Mouse (Mus musculus) cerebellum, adult 8-10 months (tissue): ENCODE data around the gene Tph2.
A peak's percentile ranks its signal among the peaks of the same experiment; 100 is the strongest.
"Not testable (repeated sequence)": the region's sequence is repeated elsewhere in the genome, so short reads cannot be mapped to it uniquely, and the experiment has no call there.

Experiments
- DNase-seq: peaks from one replicate; pipeline ENCODE4 v3.0.0; 2022

Gene Tph2

DNA sequence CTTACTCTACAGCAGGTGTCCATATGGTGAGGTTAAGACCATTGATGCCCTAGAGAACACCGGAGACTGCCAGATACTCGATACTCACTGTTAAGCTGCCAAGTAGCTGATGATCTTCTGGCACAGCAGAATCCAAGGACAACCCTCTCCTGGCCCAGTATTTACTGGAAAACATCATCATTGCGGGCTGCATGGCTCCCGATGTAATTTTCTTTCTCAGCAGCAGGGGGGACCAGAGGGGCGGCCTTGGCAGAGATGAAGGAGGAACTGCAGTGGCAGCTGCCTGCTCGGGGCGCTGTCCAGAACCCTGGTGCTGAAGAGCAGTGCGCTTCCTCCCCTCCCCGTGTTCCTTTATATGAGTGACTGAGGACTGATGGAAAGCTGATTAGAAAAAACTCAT is at the start of gene Tph2:
Tph2 (minus strand) TSS at position 326 of the 400 bp plus-strand sequence.
- DNase-seq: peak; percentile 67

DNA sequence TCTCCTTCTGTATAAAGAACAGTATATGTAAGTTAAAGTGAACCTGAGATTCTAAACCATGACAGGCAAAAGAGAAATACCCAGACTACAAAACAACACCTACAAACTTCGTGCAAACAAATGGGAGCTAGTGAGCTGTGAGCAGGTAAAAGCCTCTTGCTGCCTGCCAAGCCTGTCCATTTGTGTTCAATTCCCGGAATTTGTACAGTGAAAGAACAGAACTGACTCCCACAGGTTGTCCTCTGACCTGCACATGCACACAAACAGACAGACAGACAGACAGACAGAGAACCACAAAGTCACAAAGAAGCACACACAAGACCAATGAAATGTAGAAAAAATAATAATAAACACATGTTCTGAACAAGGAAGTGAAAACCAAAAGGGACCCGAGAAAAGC is 49.0 kb upstream of the Tph2 start:
- no peak for DNase-seq

DNA sequence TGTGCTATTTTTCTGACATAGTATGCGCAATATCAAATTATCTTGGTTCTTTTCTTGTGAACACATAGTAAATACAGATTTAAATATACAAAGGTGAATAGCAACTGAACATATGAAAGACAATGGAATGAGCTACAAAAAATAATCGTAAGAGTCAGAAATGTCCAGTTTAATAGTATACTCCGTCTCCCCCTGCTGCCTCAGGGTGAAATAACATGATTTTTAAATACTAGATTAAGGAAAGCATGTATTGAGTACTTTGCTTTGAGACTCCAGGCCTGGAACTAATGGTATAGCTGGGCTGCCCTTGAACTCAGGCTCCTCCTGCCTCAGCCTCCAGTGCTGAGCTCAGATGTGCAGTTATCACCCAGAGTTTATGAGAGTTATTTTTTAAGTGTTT is 47.7 kb upstream of the Tph2 start:
- DNase-seq: no peak

DNA sequence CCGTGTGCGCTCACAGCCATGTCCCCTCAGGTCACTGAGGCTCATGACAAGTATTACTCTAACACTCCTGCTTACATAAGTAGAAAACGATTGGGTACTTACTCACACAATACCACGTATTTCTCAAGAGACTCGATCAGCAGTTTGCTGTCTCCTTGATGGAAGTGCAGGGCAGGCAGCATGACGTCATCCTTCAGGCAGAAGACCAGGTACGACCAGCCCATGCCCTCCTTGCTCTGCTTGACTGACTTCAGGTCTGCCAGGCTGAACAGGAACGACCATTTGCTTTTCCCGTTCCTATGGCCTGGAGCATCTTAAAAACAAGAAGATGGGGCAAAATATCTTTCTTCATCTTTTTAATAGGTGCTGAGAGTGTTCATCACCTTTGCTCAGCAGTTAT is 44.2 kb upstream of the Tph2 start:
- no peak for DNase-seq

DNA sequence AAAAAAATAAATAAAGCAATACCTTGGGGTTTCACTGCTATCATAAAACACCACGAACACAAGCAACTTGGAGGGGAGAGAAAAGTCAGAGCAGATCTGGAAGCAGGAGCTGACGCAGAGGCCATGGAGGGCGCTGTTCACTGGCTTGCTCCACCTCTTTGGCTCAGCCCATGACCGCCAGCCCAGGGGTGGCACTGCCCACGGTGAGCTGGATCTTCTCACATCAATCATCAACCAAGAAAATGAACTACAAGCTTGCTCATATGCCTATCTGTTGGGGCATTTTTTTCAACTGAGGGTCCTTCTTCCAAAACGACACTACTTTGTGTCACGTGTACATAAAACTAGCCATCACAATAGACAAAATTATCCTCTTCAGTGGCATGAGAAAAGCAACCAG is 41.8 kb upstream of the Tph2 start:
- DNase-seq: no peak

DNA sequence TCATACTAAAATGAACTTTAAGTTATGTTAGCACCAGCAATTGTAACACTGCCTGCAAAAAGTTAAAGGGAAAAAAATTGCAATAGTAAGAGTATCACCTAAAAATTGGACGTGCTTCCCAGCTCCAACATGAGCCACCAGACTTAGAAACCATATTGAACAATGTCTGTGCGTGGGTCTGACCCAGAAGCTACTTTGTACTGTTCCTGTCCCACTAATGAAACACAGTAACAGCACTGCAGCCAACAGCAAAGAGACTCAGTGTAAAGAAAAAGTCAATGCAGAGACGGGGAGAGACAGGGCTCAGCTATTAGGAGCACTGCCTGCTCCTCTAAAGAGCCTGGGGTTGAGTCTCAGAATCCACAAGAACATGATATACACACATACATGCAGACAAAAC is 39.0 kb upstream of the Tph2 start:
- no peak for DNase-seq

DNA sequence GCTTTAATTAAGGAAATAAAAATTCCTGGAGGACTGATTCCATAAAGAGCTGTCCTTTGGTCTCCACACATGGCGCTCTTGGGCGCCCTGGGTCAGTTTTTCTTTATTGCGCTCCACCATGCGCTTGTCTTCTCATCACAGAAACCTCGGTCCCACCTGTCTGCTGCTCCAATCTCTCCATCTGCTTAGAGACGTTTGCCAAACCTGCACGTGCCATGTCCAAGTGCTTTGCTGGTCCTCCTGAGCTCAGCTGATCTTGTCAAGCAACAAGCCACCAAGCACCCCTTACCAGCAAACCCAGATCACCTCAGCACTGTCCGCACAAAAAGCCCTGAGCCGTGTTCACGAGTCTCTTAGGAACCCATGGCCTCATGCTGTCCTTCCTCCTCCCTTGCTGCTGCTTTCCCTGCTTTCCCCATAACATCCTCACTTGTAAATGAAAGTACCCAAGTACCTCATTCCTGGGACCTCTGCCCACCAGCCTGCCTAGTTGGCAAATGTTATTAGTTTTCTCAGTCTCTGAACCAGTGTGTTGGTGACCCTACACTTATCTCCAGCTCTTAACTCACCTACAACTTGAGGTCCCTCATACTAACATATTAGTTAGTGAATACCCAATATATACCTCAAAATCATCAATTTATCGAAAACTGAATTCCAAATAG is 28.2 kb upstream of the Tph2 start:
- peak; percentile 41 for DNase-seq

DNA sequence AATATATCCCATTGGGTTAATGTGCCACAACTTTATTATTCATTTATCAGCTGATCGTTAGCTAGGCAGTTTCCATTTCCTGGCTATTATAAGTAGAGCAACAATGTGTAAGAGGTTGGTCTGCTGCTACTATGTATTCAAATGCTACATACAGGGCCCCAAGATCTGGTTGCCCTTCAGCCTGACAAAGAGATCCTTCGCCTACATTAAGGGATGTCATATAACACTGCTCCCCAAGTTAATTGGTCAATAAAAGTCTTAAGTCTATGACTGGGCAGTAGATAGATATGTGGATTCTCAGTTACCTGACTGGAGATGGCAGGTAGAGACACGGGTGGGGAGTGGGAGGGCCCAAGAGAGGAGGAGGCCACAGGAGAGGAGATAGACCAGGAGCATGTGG is 21.0 kb upstream of the Tph2 start:
- no peak for DNase-seq

DNA sequence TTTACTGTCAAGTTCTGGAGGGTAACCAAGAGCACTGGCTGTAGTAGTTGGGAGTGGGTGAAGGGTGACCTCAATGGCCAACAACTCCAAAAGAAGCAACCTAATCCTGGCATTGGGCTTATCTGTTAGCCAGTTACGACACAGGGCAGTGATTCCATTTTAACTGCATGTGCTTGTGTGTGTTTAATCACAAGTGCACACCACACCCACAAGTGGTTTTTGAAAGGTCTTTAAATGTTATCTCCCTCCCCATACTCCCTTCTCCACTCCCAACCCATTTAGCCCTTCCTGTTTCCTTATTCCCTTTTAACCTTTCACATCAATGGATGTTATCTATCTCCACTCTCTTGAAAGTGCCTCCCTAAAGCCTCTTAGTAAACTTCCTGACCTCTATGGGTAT is 20.5 kb upstream of the Tph2 start:
- no peak for DNase-seq

DNA sequence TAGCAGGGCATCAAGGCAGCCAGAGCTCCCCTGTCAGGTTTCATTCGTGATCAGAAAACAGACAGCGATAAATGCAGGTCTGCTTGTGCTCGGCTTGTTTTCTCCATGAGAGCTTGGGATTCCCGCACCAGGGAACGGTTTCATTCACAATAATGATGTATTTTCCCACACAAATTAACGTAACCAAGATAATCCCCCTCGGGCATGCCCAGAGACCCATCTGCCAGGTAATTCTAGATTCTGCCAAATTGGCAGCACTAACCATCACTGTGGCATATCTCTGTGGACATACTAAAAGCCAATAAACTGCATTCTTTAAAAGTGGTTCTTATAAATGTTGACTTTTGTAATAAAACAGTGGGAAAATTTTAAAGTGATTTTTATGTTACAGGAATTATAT is 6.4 kb upstream of the Tph2 start:
- DNase-seq: peak; percentile 33

DNA sequence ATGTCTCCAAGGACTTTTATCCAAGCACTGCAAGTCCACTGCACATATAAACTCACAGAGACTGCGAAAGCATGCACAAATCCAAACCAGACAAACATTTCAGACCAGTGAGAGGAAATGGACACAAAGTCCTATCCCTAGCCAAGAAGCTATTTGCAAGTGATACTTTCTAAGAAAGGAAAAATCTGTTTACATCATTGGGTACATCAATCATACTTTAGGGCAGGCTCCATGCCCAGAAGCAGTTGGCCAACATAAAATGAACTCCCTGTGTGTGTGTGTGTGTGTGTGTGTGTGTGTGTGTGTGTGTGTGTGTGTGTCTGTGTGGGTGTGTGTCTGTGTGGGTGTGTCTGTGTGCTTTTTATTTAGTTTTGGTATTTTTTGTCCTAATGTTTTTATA is 2.6 kb upstream of the Tph2 start:
- DNase-seq: no peak

DNA sequence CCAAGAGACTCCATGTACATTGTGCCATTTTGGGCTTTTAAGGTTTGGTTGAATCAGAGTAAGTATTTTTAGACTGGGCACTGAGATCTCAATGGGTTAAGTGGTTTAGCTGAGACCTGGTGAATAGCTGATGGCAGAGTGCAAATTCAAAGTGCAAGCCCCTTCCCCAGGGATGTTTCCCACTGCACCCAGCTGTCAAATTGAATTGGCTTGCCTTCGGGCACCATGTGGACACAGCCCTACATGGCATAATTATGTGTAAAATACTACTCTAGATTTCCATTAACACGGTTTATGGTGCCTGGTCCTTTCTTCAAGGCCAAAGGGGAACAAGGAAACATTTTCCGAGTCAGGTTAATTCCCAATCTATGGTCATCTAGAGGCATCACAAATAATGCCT is 3.8 kb downstream of the Tph2 start:
- DNase-seq: no peak

DNA sequence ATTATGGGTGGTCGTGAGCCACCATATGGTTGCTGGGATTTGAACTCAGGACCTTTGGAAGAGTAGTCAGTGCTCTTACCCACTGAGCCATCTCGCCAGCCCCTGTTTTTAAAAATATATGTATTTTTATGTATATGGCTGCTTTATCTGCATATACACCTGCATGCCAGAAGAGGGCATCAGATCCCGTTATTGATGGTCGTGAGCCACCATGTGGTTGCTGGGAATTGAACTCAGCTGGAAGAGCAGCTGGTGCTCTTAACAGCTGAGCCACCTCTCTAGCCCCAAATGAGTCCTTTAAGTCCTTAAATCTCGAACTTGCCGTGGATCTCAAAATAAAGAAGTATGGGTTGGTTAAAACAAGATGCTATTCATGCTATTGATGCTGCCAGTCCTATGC is 6.8 kb downstream of the Tph2 start:
- not testable (repeated sequence) for DNase-seq

DNA sequence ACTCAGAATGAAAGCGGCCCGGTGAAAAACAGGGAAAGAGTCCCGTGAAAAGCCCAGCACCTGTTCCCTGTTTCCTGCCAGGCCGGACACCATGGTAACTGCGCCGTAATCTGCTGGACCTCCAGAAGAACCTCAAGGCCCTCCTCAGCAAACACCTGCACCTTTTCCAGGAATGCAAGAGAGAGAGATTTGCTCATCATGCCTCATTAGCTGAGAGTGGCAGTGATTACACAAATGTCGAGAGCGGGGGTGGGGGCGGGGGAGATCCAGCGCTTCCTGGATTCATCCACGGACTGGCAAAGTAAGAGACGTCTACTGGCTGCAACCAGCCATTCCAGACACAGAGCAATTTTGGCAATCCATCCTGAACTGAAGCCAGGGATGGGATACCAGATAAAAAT is 9.2 kb downstream of the Tph2 start:
- peak; percentile 70 for DNase-seq

DNA sequence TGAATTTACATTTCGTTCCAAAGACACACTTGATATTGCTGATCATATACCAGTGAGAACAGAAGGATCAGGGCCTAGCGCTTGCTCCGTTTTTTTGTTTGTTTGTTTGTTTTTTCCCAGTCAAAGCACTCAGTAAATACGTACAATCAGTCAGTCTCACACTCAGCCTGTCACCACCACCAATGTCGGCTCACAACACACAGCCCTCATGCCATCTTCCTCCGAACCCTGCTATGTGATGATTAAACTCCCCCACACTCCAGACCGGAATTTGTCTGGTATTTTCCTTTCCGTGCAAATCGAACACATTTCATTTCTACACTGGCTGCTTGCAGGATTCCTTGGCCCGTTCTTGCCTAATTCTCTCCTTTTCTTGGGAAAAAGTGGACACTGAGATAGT is 11.5 kb downstream of the Tph2 start:
- no peak for DNase-seq

DNA sequence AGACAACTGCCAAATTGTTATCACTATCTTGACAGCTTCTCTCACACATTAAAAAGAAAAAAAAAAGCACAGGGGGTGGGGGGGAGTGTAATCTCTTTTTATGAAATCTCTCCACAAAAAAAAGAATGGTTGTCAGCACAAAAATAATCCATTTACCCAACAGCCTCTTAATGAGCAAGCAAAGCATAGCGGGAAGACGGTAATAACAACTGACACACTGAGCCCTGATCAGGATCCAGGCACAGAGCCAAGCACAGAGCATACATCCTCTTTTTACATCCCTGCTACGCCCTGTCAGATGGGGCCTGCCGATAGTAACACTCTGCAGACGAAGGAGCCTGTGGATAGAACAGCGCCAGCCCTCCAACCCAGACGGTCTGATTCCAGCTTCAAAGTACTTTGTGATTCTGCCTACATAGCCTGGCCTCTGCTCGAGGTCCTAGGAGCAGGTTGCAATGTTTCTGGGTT is 13.4 kb downstream of the Tph2 start:
- DNase-seq: no peak

DNA sequence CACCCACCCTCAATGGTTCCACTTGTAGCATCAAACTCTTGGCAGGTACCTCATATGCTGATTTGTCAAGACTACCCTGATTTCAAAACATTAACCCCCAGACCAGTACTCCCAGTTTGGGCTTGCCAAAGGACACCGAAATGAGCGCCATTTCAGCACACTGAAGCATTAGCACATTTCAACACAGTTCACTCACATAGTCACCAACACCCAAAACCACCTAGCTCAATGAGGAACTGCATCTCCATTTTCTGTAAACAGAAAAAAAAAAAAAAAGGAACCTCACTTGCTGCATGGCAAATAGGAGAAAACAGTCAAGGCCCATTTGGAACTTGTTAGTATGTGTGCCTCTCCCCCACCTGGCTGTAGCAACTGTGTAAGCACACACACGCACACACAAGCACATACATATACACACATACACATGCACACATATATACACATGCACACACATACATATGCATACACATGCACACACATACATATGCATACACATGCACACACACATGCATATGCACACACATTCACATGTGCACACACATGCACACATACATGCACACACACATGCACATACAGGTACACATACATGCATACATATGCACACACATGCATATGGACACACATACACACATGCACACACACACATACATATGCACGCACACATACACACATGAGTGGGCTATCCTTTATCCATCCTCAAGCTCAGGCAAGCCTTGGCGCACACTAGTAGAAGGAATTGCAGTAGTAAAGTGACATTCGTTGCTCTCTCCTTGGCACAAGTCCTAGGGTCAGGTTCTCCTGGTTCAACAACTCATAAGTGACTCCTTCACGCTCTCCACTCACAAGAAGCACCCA is 14.1 kb downstream of the Tph2 start:
- no peak for DNase-seq

DNA sequence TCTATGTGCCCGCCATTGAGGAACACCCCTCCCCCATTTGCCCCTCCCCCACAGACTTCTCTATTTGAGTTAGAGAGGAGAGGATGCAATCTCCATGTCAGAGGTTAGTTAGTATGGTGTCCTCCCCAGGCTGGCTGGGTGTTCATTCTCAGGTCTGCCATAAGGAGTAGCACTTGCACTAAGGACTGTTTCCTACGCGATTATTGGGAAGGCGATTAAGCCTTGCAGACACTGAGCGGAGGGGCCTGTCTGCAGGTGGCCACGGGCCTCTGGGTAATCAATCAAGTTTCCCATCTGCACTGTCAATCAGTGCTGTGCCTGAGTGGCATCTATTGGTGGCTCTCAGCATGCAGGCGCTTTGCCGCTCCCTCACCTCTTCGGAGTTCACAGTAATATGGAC is 15.4 kb downstream of the Tph2 start:
- no peak for DNase-seq

DNA sequence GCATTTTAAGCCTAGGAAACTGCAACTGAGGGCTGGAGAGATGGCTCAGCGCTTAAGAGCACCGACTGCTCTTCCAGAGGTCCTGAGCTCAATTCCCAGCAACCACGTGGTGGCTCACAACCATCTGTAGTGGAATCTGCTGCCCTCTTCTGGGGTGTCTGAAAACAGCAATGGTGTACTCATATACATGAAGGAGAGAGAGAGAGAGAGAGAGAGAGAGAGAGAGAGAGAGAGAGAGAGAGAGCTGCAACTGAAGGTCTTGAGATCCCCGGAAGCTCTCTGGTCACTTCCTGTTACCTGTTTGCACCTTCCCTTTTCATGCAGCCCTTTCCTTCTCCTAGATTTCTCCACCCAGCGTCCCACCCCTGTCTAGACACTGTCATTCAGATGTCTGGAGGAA is 24.5 kb downstream of the Tph2 start:
- no peak for DNase-seq

DNA sequence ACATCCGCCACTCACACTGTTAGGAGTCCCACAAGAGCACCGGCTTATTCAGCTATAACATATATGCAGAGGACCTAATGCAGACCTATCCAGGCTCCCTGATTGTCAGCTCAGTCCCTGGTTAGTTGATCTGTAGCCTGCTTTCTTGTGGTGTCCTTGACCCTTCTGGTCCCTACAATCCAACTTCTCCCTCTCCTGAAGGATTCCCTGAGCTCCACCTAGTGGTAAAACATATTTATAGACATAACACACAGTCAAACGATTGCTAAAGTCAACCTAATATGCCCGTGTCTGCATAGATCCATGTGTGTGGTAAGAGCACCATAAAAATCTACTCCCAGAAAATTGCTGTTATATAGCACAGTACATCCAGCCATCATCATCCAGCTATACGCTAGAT is 37.5 kb downstream of the Tph2 start:
- DNase-seq: peak; percentile 16

DNA sequence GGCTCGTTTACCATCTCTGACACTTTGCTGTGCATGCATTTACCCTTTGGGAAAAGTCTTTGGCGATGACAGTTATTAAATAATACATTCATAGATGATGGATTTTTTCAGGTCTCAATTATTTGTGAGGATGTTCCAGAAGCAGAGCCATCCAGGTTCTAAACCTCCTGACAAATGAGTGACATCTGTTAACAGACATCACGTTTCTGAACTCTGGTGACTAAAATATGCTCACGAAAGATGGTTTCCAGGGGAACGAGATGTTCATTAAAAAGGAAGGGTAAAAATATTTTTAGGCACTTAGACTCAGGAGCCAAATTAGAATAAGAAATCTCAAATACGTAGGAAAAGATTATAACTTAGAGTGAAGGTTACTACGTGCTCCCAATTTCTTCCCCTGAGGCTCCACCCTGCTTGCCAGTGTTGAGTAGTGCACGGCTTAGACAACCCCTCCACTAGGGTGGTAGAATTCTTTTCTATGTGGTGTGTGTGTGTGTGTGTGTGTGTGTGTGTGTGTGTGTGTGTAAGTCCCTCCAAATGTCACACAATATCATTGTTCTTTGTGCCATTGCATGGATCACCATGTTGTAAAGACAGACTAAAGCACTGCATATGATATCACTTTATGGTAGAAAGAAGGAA is 38.4 kb downstream of the Tph2 start:
- DNase-seq: no peak

DNA sequence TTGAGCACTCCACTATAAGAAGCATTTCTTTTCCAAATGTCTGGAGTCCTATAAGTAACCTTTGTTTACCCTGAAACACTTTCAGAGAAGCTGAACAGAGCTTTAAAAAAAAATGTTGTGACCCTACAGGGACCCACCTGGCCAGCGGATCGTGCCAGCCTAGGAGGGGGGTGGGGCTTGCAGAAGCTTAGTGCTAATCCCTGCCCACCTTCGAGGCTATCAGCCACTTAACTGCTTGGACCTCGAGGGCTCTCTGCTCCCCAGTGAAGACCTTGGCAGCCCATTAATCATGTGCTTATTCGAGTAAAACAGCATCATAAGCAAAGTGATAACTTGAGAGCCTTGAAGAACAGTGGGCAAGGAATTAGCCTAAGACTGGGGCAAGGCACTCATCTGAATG is 40.3 kb downstream of the Tph2 start:
- DNase-seq: no peak

DNA sequence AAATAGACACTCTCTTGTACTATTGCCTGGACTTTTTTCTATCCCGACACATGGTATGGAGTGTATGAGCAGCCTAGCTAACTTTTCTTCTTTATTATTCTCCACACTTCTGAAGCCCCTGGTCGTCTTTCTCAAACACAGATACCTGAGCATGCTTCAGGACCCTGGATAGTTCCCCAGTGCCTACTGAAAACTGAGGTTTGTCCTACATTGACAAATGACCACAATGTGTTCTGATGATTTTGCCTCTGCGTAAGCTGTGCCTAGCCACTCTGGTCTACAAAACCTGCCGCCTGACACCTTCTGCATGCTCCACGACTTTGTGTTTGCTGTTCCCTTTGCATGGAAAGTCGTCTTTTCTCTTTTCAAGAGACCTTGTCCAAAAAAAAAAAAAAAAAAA is 41.2 kb downstream of the Tph2 start:
- DNase-seq: no peak

DNA sequence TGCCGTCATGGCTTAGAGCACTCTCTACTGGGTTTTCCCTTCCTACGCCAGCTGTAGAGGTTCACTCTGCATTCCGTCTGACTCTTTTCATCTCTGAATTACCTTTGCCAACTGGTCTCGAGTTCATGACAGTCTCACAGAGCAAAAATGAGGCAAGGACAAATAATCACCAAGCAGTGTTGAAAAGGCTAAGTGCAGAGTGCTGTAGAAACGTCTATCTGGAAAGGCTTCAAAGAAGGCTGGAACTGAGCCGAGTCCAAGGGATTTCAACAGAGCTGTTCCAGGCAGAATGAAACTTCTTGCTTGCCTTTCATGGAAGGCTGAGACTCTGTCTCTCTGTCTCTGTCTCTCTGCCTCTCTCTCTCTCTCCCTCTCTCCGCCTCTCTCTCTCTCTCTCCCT is 47.8 kb downstream of the Tph2 start:
- no peak for DNase-seq
